Mouse (Mus musculus) B cell, adult 62 days (primary cell): ENCODE measurements around the gene Kif26b. TPM values are rescaled to one million over a fixed set of nuclear protein-coding genes. Genes with fewer than 3 reads are reported as not detected.

Source experiments
- total RNA-seq: library from RNA; stranded (reverse); gene quantifications from 4 replicates; pipeline ENCODE4 v1.2.4, GENCODE M21; 2023

The Kif26b gene
- not detected in 4 replicates for total RNA-seq

GRCm38 (mm10) chr1:178528431-178529351 lies at the start of gene Kif26b:
Gene Kif26b (plus strand): TSS chr1:178529125.

Other genes starting within 250 kb of the Kif26b start
- gene Cox20, start 210.0 kb upstream of the Kif26b start, total RNA-seq = 46.6 to 59.9 TPM (median 57.2 TPM) in 4 replicates
- gene Hnrnpu, start 191.3 kb upstream of the Kif26b start, total RNA-seq = 755 to 786 TPM (median 760 TPM) in 4 replicates
- 4.9 to 6.7 TPM (median 5.8 TPM) in 4 replicates for gene Efcab2, start 123.0 kb upstream of the Kif26b start, total RNA-seq